Mouse (Mus musculus): ENCODE measurements around the gene S100a4.

Gene S100a4

DNA sequence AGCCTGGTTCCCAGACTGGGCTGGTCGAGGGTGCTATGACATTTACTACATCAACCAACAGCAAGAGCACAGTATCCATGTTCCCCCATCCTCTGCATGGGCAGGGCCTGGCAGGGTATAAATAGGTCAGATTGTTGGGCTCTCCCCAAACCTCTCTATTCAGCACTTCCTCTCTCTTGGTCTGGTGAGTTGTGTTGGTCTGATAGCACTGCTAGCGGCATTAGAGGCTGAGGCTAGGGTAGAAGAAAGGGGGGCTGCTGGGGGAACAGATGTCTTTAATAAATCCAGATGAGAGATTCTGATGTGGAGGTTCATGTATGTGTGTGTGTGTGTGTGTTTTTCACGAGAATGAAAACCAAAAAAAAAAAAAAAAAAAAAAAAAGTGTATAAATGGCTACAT, at the start of gene S100a4:
TSS of gene S100a4 (plus strand) at position 149 of the 400 bp plus-strand sequence.
- no peak for DNase-seq (ENCODE audit: low read depth)

GRCm38 (mm10) chr3:90555954-90556353, 47.6 kb upstream of the S100a4 start:
- no peak for DNase-seq (ENCODE audit: low read depth)

DNA sequence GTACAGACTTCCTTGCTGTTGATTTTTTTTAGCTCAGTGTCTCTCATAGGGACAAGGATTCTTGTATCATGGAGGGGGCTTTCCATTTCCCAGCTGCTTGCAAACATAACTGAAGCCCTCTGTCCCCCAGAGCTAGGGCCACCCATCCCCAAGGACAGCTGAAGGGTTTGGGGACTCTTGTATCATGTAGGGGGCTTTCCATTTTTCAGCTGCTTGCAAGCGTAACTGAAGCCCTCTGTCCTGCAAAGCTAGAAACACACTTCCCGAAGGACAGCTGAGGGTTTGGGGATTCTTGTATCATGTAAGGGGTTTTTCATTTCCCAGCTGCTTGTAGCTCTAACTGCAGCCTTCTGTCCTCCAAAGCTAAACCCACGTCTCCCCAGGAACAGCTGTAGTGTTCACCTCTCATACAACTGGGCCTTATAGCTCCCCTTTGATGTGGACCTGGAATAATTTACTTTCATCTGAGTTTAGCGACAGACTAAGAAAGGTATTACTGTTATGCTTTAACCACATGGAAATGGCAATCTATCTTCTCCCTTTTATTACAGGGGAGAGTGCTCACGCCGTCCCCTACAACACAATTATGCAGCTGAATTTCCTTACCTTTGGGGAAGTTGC, 43.5 kb upstream of the S100a4 start, which contains the start of gene S100a3:
TSS of gene S100a3 (plus strand) at position 571 of the 621 bp plus-strand sequence.
- DNase-seq (ENCODE audit: low read depth), result no peak

DNA sequence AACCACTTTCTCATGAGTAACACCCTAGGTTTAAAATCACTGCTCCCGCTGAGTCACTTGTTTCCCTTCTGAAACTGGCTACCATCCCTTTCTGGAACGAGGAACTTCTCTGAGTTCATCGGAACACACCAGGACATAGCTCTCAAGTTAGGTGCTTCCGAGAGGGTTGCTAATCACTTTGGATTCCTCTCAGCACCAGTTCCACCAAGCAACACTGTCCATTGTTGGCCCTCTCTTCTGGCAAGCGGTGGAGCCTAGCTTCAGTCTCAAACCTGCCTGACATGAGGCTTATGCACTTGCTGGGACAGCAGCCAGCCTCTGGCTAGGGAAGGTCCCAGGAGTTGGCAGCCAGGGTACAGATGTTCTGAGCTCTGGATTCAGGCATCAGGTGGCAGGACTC, 28.9 kb upstream of the S100a4 start:
- no peak for DNase-seq (ENCODE audit: low read depth)

GRCm38 (mm10) chr3:90575320-90575719, 28.3 kb upstream of the S100a4 start:
- DNase-seq (ENCODE audit: low read depth), result no peak

DNA sequence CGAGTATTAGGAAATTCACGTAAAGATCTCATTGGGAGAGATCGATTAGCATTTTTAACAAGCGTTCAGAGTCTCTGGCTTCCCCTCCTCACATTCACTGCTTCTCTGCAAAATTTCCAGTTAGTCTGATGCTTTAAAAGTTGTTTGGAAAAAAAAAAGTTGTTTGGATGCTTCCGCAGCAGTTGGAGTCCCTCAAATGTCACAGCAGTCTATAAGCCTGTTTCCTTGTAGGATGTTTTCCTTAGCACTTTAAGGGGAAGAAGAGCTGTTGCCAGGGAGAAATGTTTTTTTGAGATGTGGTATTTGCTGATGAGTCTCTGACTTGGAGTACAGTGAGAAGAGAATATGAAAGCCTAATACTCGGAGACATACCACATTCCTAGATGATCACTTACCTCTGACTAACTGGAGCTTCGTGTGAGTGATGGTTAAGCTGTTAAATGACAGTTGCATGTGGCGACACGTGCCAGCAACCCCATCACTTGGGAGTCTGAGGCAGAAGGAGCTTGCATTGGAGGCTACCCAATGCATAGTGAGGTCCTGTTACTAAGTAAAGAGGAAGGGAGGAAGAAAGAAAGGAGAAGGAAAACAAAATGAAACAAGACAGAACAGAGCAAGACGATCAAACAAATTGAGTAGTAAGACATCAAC, 27.1 kb upstream of the S100a4 start:
- DNase-seq (ENCODE audit: low read depth), result no peak

DNA sequence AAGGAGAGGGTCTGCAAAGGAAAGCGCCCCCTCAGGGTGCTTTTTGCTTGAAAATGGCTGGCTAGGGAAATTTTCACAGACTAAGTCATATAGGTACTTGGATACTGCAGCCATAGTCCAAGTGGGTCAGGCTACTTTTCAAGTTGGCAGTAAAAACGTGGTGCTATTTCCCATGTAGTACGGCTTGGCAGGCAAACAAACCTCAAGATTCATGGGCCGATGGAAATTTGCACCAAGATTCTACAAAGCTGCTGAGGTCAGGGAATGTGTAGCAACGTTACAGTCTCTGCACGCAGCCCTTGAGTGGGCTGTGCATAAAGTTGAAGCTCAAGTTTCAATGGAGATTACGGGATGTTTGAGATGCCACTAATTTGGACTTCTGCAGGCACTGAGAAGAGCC, 24.1 kb upstream of the S100a4 start:
- DNase-seq (ENCODE audit: low read depth), result no peak

GRCm38 (mm10) chr3:90581141-90581540, 22.4 kb upstream of the S100a4 start:
- no peak for DNase-seq (ENCODE audit: low read depth)

DNA sequence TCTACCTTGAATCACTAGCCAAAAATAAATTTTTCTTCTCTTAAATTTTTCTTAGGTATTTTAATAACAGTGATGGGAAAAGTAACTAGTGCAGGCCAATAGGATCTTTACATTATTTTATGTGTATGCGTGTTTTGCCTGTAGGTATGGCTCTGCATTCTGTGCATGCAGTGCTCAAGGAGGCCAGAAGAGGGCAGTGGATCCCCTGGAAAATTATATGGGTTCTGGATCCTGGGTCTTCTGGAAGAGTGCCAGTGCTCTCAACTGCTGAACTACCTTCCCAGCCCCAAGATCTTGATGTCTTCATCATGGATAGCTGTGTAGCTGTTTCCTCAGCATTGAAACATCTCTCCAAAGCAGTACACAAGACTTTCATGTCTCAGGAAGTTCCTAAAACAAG, 21.4 kb upstream of the S100a4 start:
- DNase-seq (ENCODE audit: low read depth), result no peak

GRCm38 (mm10) chr3:90582556-90582955, 21.0 kb upstream of the S100a4 start:
- no peak for DNase-seq (ENCODE audit: low read depth)

- no peak for DNase-seq (ENCODE audit: low read depth)
These were observed 19.7 kb upstream of the S100a4 start for GRCm38 (mm10) chr3:90583893-90584292.

DNA sequence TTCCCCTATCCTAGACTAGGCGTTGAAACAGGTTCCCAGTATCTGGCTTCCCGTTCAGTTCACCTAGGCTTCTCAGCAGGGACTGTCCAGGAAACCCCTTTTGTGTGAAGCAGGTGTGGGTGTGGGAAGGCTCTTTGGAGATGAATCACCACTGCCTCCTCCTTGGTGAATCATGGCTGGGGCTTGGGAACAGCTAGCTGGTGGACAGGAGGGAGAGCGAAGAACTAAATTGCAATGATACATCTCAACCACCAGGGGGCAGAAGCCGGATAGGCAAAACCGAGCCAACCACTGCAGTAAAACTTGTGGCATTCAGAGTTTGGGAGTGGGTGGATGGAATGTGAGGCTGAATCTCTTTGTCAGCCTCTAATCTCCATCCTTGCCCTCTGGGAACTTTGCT, 18.0 kb upstream of the S100a4 start:
- no peak for DNase-seq (ENCODE audit: low read depth)

DNA sequence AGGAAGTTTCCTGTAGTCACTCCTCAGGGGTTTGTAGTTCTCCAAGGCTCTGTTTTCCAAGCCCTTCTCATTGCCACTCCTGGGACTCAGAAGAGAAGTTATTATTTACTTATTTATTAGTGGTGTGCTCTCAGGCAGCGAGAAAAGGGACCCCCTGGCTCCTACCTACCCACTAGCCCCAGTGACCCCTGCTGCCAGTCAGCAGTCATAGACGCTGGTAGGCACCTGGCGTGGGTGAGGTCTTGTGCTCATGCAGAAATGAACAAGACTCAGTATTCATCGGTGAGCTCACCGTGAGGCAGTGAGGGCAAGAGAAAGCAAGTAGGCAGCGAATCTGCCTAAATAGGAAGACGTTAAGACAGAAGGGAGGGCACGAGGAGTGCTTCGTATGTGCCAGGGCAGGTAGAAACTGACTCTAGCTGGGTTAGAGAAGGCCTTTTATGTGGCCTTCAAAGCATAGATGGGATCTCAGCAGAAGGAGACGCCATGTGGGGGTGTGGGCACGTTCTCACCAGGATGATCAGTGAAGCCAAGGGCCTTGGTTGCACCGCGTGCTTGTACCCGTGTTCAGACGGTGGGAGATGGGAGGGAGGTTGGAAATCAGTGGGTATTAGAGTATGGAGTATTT, 17.4 kb upstream of the S100a4 start:
- no peak for DNase-seq (ENCODE audit: low read depth)

- DNase-seq (ENCODE audit: low read depth), result peak; percentile 83
These were observed 16.7 kb upstream of the S100a4 start for GRCm38 (mm10) chr3:90586906-90587305.

DNA sequence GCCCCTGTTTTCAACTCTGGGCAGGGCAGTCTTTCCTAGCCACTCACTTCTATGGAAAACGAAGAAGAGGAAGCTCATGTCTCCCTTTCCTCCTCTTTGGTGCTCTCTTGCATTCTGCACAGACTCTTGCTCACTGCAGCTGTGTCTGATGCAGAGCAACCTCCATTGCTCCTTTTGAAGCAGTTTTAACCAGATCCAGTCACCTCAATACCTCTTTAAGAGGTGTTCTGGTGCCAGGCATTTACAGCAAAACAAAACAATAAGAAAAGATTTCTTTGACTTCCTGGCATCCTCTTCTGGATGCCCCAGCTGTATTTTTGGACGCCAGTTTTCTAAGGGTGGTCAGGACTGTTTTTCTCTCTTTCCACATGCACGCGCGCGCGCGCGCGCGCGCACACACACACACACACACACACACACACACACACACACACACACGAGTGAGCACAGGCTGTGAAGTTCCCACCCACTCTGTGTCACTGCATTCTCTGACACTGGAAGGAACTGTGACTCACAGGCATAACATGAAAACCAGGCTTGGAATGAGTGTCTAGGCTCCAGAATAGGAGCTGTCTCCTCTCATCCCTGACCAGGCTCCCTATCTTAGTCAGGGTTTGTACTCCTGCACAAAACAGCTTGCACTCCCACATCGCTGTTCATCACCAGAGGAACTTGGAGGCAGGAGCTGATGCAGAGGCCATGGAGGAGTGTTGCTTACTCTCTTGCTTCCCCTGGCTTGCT, 16.0 kb upstream of the S100a4 start:
- no peak for DNase-seq (ENCODE audit: low read depth)

DNA sequence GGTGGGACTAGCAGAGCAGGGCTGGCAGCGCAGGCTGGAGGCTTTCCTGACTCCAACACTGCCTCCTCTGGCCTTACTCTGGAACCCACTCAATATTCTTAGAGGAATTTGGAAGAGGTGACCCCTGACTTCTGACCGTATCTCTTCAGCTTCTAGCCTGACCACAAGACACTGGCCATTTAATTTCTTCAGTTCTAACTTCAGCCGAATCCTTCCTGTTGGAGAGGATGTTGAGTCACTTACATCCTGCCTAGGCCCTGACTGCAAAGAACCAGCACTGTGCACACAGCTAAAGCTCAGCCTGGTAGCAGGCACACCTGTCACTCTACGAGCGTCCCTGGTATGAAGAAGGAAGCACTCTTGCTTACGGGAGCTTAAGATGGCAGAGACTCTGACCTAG, 14.2 kb upstream of the S100a4 start:
- no peak for DNase-seq (ENCODE audit: low read depth)

GRCm38 (mm10) chr3:90589947-90590346, 13.6 kb upstream of the S100a4 start, which contains the start of gene S100a2:
Gene S100a2, plus strand, starts transcription at chr3:90590247.
- no peak for DNase-seq (ENCODE audit: low read depth)

- DNase-seq (ENCODE audit: low read depth), result no peak
These were observed 9.1 kb upstream of the S100a4 start for GRCm38 (mm10) chr3:90594466-90594865.

GRCm38 (mm10) chr3:90595556-90595955, 8.0 kb upstream of the S100a4 start:
- no peak for DNase-seq (ENCODE audit: low read depth)

GRCm38 (mm10) chr3:90596810-90597209, 6.8 kb upstream of the S100a4 start:
- no peak for DNase-seq (ENCODE audit: low read depth)

DNA sequence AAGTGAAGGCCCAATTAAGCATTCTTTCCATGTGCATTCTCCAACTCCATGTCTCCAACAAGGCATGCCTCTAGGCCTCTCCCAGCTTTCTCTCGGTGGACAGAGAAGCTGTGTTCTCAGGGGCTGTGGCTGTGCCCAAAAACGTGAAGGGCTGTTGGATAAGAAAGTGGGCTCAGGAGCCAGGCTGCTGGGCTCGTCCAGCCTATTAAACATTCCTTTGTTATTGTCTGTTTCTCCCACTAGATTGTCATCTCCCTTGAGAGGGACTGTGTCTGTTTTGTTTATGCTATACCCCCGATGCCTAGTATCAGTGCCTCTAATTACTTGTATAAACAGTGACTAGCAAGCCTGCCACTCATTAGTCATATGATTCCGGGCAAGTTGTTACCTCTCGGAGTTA, 5.8 kb upstream of the S100a4 start:
- DNase-seq (ENCODE audit: low read depth), result no peak

DNA sequence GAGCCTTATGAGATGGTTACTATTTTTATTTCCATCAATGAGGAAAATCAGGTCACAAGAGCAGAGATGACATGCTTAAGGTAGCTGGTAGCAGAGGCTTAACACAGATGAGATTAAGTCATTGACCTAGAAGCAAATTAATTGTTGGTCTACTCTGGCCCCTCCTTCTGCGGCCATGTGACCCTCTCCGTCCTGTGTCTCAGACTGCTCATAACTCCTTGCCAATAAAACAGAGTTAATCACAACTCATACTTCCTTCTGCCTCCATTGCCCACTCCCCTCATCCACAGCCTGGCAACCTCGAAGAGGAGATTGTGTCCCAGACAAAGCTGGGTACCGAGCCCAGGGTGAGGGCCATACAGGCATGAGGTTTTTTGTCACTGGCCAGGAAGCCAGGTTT, 5.4 kb upstream of the S100a4 start:
- no peak for DNase-seq (ENCODE audit: low read depth)

DNA sequence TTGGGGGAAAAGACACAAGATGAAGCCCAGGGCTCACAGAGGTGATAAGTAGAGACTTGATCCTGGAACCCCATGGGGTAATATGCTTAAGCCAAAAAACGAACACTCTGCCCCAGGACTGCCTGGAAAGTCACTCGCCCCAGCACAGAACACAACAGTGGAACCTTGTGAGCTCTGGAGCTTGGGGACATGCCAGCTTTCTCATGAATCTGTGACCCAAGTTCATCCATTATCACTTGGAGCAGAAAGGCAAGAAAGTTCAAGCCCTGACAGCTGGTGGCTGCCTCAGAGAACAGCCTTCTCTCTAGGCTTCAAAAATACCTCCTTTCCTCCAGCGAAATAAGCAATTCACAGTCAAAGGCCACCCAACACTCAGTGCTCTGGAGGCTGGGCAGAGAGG, 4.2 kb upstream of the S100a4 start:
- no peak for DNase-seq (ENCODE audit: low read depth)

Data from c-Kit-positive CD71-negative TER-119-negative erythroid progenitor cells, embryonic 14.5 days (primary cell).